Mouse (Mus musculus): ENCODE data around the gene Fam187a. TPM values are rescaled to one million over a fixed set of nuclear protein-coding genes. Genes with fewer than 3 reads are reported as not detected.

Gene Fam187a
- polyA plus RNA-seq, 1 experiment from 2014 or later = not detected

- Histone ChIP-seq H3K27me3 (replicated peaks; ENCODE audit: control insufficient read depth, insufficient read depth, low read length) (peaks cover 6% of the 10 kb centered on the region; the same call in 1 of the 2 replicates), H3K9me3 (ENCODE audit: control insufficient read depth, low read length) (no peaks in the 10 kb centered on the region), H3K4me2 (ENCODE audit: low read length) (no peak overlapping the region), H3K9ac (replicated peaks; ENCODE audit: low read depth, low read length) (no peak overlapping the region), H3K4me1 (replicated peaks; ENCODE audit: control insufficient read depth, insufficient read depth, low read length) (peaks cover 6% of the 10 kb centered on the region), H3K27ac (ENCODE audit: low read length) (no peak overlapping the region), H3K4me3 (replicated peaks; ENCODE audit: low read length) (no peak overlapping the region), H3K36me3 (ENCODE audit: control insufficient read depth, insufficient read depth) (no peaks in the 10 kb centered on the region)
- 62% methylated on average over 3 of the region's 3 CpGs for WGBS
- ATAC-seq = no peak
Observed at GRCm38 (mm10) chr11:102888135-102888534, 3.2 kb downstream of the Fam187a start.

DNA sequence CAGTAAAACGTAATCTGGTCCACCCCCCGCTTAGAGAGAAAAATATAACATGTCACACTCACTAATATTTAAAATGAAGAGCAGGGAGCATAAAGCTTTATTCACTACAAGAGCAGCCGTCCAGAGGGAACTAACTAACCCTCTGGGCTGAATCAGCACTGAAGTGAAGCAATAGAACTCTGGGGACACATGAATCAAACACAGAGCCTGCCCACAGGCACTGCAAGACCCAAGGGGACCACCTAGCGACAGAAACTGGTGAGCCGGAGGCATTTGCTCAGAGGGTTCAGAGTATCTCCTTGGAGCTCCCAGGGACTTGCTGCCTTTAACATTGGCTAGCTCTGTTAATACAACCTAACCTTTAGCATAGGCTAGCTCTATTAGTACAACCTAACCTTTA is 5.1 kb downstream of the Fam187a start:
- no peak overlapping the region for H3K27ac ChIP-seq (ENCODE audit: low read length)
- H3K4me2 ChIP-seq (ENCODE audit: low read length) = no peak overlapping the region
- WGBS = 72% methylated on average over 5 of the region's 5 CpGs
- peaks cover 10% of the 10 kb centered on the region for H3K27me3 ChIP-seq (replicated peaks; ENCODE audit: control insufficient read depth, insufficient read depth, low read length)
- H3K4me1 ChIP-seq (replicated peaks; ENCODE audit: control insufficient read depth, insufficient read depth, low read length) = peaks cover 8% of the 10 kb centered on the region
- H3K4me3 ChIP-seq (replicated peaks; ENCODE audit: low read length) = no peak overlapping the region
- no peak for ATAC-seq
- no peaks in the 10 kb centered on the region for H3K36me3 ChIP-seq (ENCODE audit: control insufficient read depth, insufficient read depth)
- H3K9me3 ChIP-seq (ENCODE audit: control insufficient read depth, low read length) = no peaks in the 10 kb centered on the region
- H3K9ac ChIP-seq (replicated peaks; ENCODE audit: low read depth, low read length) = no peak overlapping the region

DNA sequence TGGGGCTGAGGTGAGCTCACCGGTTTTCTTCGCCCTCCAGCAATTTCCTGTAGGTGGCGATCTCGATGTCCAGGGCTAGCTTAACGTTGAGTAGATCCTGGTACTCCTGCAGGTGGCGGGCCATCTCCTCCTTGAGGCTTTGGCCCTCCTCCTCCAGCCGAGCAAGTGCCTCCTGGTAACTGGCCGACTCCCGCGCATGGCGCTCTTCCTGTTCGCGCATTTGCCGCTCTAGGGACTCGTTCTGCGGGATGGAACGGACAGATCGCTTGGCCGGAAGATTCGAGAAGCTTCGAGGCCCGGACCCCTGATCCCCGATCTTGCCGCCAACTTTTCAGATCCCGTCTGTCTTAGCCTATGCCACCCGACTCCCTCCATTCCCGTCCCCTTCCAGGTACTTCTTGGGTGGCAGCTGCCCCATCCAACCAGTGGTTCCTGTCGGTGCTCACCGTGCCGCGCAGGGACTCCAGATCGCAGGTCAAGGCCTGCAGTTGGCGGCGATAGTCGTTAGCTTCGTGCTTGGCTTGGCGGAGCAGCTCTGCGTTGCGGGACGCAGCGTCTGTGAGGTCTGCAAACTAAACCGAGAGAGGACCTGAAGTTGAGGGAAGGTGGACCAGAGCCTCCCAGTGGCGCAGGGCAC is 8.2 kb downstream of the Fam187a start:
- Histone ChIP-seq H3K9me3 (ENCODE audit: control insufficient read depth, low read length) (no peaks in the 10 kb centered on the region), H3K4me3 (replicated peaks; ENCODE audit: low read length) (peak overlapping the region; percentile 19; the same call in 1 of the 2 replicates), H3K4me2 (ENCODE audit: low read length) (peak overlapping the region; percentile 34), H3K27ac (ENCODE audit: low read length) (no peak overlapping the region), H3K27me3 (replicated peaks; ENCODE audit: control insufficient read depth, insufficient read depth, low read length) (peaks cover 10% of the 10 kb centered on the region), H3K36me3 (ENCODE audit: control insufficient read depth, insufficient read depth) (no peaks in the 10 kb centered on the region), H3K9ac (replicated peaks; ENCODE audit: low read depth, low read length) (peak overlapping the region; percentile 16; the same call in 1 of the 2 replicates), H3K4me1 (replicated peaks; ENCODE audit: control insufficient read depth, insufficient read depth, low read length) (peaks cover 7% of the 10 kb centered on the region)
- WGBS = 3% methylated on average over 43 of the region's 43 CpGs
- ATAC-seq = no peak

- Histone ChIP-seq H3K36me3 (ENCODE audit: control insufficient read depth, insufficient read depth) (no peaks in the 10 kb centered on the region), H3K9me3 (ENCODE audit: control insufficient read depth, low read length) (no peaks in the 10 kb centered on the region), H3K4me1 (replicated peaks; ENCODE audit: control insufficient read depth, insufficient read depth, low read length) (peaks cover 11% of the 10 kb centered on the region), H3K27me3 (replicated peaks; ENCODE audit: control insufficient read depth, insufficient read depth, low read length) (peaks cover 7% of the 10 kb centered on the region), H3K9ac (replicated peaks; ENCODE audit: low read depth, low read length) (no peak overlapping the region), H3K4me2 (ENCODE audit: low read length) (no peak overlapping the region), H3K4me3 (replicated peaks; ENCODE audit: low read length) (no peak overlapping the region), H3K27ac (ENCODE audit: low read length) (no peak overlapping the region)
- WGBS = 87% methylated on average over 4 of the region's 4 CpGs
- no peak for ATAC-seq
Observed at GRCm38 (mm10) chr11:102894716-102895115, 9.7 kb downstream of the Fam187a start.

GRCm38 (mm10) chr11:102895779-102896178 is 10.8 kb downstream of the Fam187a start:
- Histone ChIP-seq H3K36me3 (ENCODE audit: control insufficient read depth, insufficient read depth) (no peaks in the 10 kb centered on the region), H3K27me3 (replicated peaks; ENCODE audit: control insufficient read depth, insufficient read depth, low read length) (peaks cover 7% of the 10 kb centered on the region), H3K27ac (ENCODE audit: low read length) (no peak overlapping the region), H3K9ac (replicated peaks; ENCODE audit: low read depth, low read length) (no peak overlapping the region), H3K4me3 (replicated peaks; ENCODE audit: low read length) (no peak overlapping the region), H3K4me2 (ENCODE audit: low read length) (no peak overlapping the region), H3K4me1 (replicated peaks; ENCODE audit: control insufficient read depth, insufficient read depth, low read length) (peaks cover 11% of the 10 kb centered on the region), H3K9me3 (ENCODE audit: control insufficient read depth, low read length) (no peaks in the 10 kb centered on the region)
- WGBS = 86% methylated on average over 9 of the region's 9 CpGs
- no peak for ATAC-seq

- WGBS = 74% methylated on average over 20 of the region's 20 CpGs
- Histone ChIP-seq H3K27ac (ENCODE audit: low read length) (no peak overlapping the region), H3K27me3 (replicated peaks; ENCODE audit: control insufficient read depth, insufficient read depth, low read length) (peaks cover 7% of the 10 kb centered on the region), H3K4me3 (replicated peaks; ENCODE audit: low read length) (no peak overlapping the region), H3K36me3 (ENCODE audit: control insufficient read depth, insufficient read depth) (no peaks in the 10 kb centered on the region), H3K9me3 (ENCODE audit: control insufficient read depth, low read length) (no peaks in the 10 kb centered on the region), H3K9ac (replicated peaks; ENCODE audit: low read depth, low read length) (no peak overlapping the region), H3K4me1 (replicated peaks; ENCODE audit: control insufficient read depth, insufficient read depth, low read length) (peaks cover 14% of the 10 kb centered on the region), H3K4me2 (ENCODE audit: low read length) (no peak overlapping the region)
- no peak for ATAC-seq
Observed at GRCm38 (mm10) chr11:102896641-102897040, 11.7 kb downstream of the Fam187a start.

GRCm38 (mm10) chr11:102898408-102898807 is 13.4 kb downstream of the Fam187a start:
- H3K4me1 ChIP-seq (replicated peaks; ENCODE audit: control insufficient read depth, insufficient read depth, low read length) = peaks cover 8% of the 10 kb centered on the region; the same call in 1 of the 2 replicates
- peaks cover 4% of the 10 kb centered on the region for H3K27me3 ChIP-seq (replicated peaks; ENCODE audit: control insufficient read depth, insufficient read depth, low read length)
- 0 out of 2 replicates have a peak overlapping the region, but pooled peaks have one; percentile 15 for H3K9ac ChIP-seq (replicated peaks; ENCODE audit: low read depth, low read length)
- no peaks in the 10 kb centered on the region for H3K36me3 ChIP-seq (ENCODE audit: control insufficient read depth, insufficient read depth)
- H3K4me2 ChIP-seq (ENCODE audit: low read length) = no peak overlapping the region
- no peak overlapping the region for H3K4me3 ChIP-seq (replicated peaks; ENCODE audit: low read length)
- no peaks in the 10 kb centered on the region for H3K9me3 ChIP-seq (ENCODE audit: control insufficient read depth, low read length)
- 40% methylated on average over 9 of the region's 9 CpGs for WGBS
- ATAC-seq = peak; percentile 90
- H3K27ac ChIP-seq (ENCODE audit: low read length) = no peak overlapping the region; the same call in 1 of the 2 replicates

GRCm38 (mm10) chr11:102900763-102901162 is 15.8 kb downstream of the Fam187a start, which contains the start of gene Gfap:
Gene Gfap (minus strand): TSS chr11:102900912.
- 19% methylated on average over 7 of the region's 7 CpGs for WGBS
- Histone ChIP-seq H3K4me3 (replicated peaks; ENCODE audit: low read length) (no peak within 1 kb of the TSS), H3K4me2 (ENCODE audit: low read length) (no peak within 1 kb of the TSS), H3K36me3 (ENCODE audit: control insufficient read depth, insufficient read depth) (no peaks in the 10 kb centered on the region), H3K27me3 (replicated peaks; ENCODE audit: control insufficient read depth, insufficient read depth, low read length) (no peaks in the 10 kb centered on the region), H3K27ac (ENCODE audit: low read length) (no peak within 1 kb of the TSS), H3K9me3 (ENCODE audit: control insufficient read depth, low read length) (no peaks in the 10 kb centered on the region), H3K9ac (replicated peaks; ENCODE audit: low read depth, low read length) (no peak within 1 kb of the TSS), H3K4me1 (replicated peaks; ENCODE audit: control insufficient read depth, insufficient read depth, low read length) (peaks cover 8% of the 10 kb centered on the region; the same call in 1 of the 2 replicates)
- ATAC-seq = no peak

DNA sequence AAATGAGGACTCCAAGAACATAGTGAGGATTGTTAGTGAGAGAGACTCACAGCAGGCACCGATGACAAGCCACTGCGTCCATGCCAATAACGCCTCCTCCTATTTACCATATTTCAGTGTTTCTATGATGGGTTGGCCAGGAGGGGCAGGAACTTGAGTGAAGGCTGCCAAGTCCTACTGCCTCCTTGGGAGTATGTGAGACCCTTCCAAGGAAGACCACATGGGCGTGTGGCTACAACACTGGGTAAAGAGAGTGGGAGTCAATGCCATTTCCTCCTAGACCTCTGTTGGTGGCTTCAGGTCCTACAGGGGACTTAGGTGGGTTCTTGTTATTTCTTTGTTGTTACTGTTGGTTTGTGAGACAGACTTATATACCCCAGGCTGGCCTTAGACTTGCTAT is 16.2 kb downstream of the Fam187a start:
- Histone ChIP-seq H3K27me3 (replicated peaks; ENCODE audit: control insufficient read depth, insufficient read depth, low read length) (no peaks in the 10 kb centered on the region), H3K4me3 (replicated peaks; ENCODE audit: low read length) (no peak overlapping the region), H3K36me3 (ENCODE audit: control insufficient read depth, insufficient read depth) (no peaks in the 10 kb centered on the region), H3K4me1 (replicated peaks; ENCODE audit: control insufficient read depth, insufficient read depth, low read length) (peaks cover 8% of the 10 kb centered on the region; the same call in 1 of the 2 replicates), H3K27ac (ENCODE audit: low read length) (no peak overlapping the region), H3K9me3 (ENCODE audit: control insufficient read depth, low read length) (no peaks in the 10 kb centered on the region), H3K9ac (replicated peaks; ENCODE audit: low read depth, low read length) (no peak overlapping the region), H3K4me2 (ENCODE audit: low read length) (no peak overlapping the region)
- 41% methylated on average over 4 of the region's 4 CpGs for WGBS
- no peak for ATAC-seq
